Mouse (Mus musculus): Measurements from ENCODE around the gene Ate1.
"Not testable (repeated sequence)": the region's sequence is repeated elsewhere in the genome, so short reads cannot be mapped to it uniquely, and the experiment has no call there.

Gene Ate1

DNA sequence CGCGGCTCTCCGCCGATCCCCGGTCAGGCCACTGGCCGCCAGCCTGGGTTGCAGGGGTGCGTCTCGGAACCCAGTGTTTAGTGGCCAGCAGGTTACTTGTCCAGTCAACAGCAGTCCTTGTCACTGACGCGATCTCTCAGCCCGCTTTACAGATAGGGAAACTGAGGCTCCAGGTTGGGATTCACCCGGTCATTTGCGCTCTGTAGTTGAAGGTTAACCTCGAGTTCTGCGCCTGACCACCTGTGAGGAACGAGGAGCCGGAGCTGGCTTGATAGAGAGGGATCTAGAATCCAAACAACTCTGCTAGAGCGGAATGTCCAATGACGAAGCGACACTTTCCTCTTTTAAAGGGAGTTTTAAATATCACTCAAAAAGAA, at the start of gene Ate1:
Gene Ate1, minus strand, starts transcription at position 321 of the 377 bp plus-strand sequence.
- no peak for DNase-seq

- DNase-seq = no peak
These were observed 48.7 kb upstream of the Ate1 start for GRCm38 (mm10) chr7:130568783-130569436.

GRCm38 (mm10) chr7:130564596-130564995, 44.4 kb upstream of the Ate1 start:
- no peak for DNase-seq

DNA sequence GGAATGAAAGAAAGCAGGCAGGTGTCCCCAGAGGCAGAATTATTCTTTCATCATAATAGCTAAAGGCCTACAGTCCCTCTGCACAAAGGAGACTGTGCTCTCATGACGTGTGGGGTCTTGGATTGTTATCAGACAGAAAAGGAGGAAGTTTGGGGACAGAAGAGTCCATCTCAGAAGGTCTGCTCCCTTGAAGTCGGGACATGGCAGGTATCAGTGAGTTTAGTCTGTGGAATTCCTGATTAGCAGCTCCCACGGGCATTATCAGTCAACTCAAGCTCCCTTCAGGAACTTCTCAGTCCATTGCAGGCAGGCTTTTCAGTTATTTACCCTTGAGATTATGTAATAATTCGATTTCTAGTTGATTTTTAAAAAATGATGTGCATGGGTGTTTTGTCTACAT, 43.7 kb upstream of the Ate1 start:
- no peak for DNase-seq

GRCm38 (mm10) chr7:130563276-130563675, 43.1 kb upstream of the Ate1 start:
- no peak for DNase-seq

- DNase-seq = no peak
These were observed 40.8 kb upstream of the Ate1 start for GRCm38 (mm10) chr7:130560933-130561332.

- DNase-seq = no peak
These were observed 38.4 kb upstream of the Ate1 start for GRCm38 (mm10) chr7:130558592-130558991.

GRCm38 (mm10) chr7:130555597-130555996, 35.4 kb upstream of the Ate1 start:
- no peak for DNase-seq

GRCm38 (mm10) chr7:130553321-130553720, 33.2 kb upstream of the Ate1 start:
- DNase-seq = peak; percentile 50

DNA sequence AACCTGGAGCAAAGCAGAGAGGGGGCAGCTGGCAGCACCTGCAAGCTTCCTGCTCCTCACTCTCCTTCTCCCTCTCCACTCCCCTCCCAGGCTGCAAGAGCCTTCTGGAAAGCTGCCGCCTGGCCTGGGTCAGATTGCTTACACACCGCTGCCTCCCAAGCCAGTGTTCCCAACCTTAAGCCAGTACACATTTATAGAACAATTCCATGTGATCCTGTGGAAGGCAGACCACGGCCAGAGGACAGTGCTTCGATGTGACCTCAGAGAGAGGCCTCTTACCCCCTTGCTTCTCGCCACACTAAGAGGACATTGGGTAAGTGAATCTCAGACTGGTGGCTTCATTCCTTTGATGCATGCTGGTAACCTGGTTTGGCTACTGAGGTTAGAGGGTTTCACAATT, 32.6 kb upstream of the Ate1 start:
- peak; percentile 66 for DNase-seq

- DNase-seq = no peak
These were observed 27.5 kb upstream of the Ate1 start for GRCm38 (mm10) chr7:130547635-130548175.

DNA sequence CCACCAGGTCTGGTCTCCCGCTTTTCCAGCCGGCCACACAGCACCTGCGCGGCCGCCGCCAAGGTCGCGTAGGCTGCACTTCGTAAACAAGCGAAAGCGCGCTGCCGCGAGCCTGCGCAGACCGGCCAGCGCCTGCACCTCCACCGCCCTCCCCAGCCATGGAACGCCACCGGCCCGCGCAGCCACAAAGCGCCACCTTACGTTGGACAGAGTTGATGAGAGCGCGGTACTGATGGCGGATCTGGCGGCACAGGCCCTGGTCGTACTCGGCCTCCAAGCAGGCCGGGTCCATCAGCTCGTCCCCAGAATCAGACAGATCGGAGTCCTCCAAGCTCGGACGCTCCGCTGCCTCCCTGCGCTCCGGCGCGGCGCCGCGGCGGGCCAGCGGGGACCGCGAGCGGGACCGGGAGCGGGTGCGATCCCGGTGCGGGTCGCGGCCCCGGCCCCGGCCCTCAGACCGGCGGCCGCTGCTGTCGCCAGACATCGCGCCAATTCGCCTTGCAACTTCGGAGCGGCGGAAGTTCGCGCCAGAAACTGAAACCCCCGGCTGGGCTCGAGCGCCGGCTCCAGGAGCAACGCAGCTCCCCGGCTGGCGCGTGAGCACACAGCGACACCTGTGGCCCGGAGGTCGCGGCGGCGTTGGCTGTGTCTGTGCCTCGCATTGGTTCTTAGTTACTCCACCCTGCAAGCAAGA, 26.8 kb upstream of the Ate1 start:
- DNase-seq = peak; percentile 95

- DNase-seq = no peak
These were observed 26.2 kb upstream of the Ate1 start for GRCm38 (mm10) chr7:130546421-130546790.

DNA sequence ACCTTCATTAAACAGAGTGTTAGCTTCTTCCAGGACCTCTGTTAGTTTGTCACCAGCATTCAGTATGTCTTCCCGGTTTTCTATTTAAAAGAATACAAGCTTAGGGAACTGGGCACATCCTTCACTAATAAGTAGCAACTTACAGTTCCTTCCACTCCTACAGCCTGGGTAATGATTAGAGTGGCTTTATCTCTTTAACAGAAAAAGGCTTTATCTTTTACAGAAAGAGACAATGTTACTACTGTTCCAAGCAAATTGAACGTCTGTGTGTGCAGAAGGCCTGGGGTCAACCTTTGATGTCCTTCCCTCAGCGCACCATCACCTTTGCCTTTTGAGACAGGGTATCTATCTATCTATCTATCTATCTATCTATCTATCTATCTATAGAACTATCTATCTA, 25.7 kb upstream of the Ate1 start:
- DNase-seq = no peak

DNA sequence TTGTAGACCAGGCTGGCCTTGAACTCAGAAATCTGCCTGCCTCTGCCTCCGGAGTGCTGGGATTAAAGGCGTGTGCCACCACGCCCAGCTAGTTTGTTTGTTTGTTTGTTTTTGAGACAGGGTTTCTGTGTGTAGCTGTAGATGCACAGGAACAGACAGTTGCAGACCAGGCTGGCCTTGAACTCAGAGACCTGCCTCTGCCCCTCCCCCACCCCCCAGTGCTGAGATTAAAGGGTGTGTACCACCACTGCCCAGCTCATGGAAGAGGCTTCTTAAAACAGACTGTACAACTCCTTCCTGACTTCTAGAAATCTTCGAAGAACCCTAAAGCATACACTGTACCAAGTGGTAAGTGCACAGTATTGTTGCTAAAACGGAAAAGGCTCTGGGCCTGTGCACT, 25.2 kb upstream of the Ate1 start:
- no peak for DNase-seq

DNA sequence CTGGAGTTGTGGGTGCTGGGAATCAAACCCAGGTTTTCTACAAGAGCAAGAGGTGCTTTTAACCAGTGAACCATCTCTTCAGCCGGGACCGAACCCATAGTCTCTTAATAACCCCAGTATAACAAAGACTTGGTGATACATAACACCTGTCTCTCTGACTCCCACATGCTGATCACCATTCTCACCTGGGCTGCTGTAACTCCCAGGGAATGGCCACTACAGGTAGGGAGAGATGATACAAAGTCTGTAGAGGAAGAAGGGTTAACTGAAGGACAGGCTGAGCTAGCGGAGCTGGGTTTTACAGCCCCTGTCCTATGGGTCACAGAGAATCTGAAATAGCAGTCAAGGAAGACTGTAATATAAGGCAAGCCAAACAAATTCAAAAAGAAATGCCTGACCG, 23.0 kb upstream of the Ate1 start:
- DNase-seq = no peak

DNA sequence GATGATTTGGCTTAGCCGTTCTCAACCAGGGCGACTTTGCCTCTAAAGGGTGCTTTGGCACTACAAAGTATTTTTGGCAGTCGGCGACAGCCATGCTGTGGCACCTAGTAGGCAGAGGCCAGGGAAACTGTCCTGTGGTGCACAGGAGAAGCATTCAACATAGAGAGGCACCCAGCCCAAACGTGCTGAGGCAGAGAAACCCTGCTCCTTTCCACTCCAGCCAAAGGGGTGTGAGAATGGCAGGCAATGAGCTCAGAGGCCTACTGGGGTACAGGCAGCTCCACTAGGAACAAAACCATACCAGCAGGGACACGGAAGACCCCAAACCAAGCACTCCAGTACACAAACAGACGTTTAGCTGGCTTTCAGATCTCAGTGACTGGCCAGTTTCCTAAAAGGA, 20.0 kb upstream of the Ate1 start:
- DNase-seq = no peak

- DNase-seq = no peak
These were observed 16.9 kb upstream of the Ate1 start for GRCm38 (mm10) chr7:130537068-130537467.

DNA sequence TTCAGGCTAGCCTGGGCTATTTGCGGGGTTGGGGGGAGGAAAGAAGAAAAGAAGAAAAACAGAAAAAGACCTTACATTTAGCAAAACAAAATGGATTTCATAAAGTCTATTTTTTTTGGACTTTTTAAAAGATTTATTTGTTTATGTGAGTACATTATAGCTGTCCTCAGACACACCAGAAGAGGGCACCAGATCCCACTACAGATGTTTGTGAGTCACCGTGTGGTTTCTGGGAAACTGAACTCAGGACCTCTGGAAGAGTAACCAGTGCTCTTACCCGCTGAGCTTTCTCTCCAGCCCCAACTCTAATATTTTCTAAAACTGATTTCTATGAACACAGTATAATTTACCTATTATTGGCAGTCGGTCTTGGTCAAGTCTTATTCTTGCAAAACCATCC, 15.0 kb upstream of the Ate1 start:
- DNase-seq = no peak

- DNase-seq = peak; percentile 92
These were observed 13.4 kb upstream of the Ate1 start for GRCm38 (mm10) chr7:130533316-130534260.

GRCm38 (mm10) chr7:130531138-130531537, 11.0 kb upstream of the Ate1 start:
- not testable (repeated sequence) for DNase-seq

GRCm38 (mm10) chr7:130527306-130527705, 7.1 kb upstream of the Ate1 start:
- DNase-seq = no peak

- DNase-seq = no peak
These were observed 3.3 kb upstream of the Ate1 start for GRCm38 (mm10) chr7:130523451-130523850.

All from retina, postnatal 1 day (tissue).